23 mouse cellular contexts compared by ENCODE assay signal in genomic region chr1:136566386-136566785, GRCm38 (mm10). TPM values are rescaled to one million over a fixed set of nuclear protein-coding genes. Genes with fewer than 3 reads are reported as not detected.
DNase-seq lines count a peak whose midpoint lies in the region; ATAC-seq and TF ChIP-seq lines count a peak whose summit lies in the region.
"Had no signal": no experiment of that assay in that cellular context is flagged by ENCODE, and none has a peak within 500 bp of the region (broad histone marks: within the 10 kb centered on the region; RNA-seq: fewer than 3 reads in every experiment).

No protein-coding gene starts in this region.

- H3K27me3 ChIP-seq in ES-Bruce4 (ENCODE audit: control insufficient read depth, insufficient read depth, low read length, poor library complexity, severe bottlenecking): no peaks in the 10 kb centered on the region
- H3K27me3 ChIP-seq in hindbrain, embryonic 16.5 days (replicated peaks; ENCODE audit: control insufficient read depth, insufficient read depth, low read length): no peaks in the 10 kb centered on the region; the same call in 1 of the 2 replicates
- H3K27me3 ChIP-seq: forebrain, embryonic 15.5 days had no signal

- H3K4me2 ChIP-seq in hindbrain, embryonic 16.5 days (ENCODE audit: low read length): no peak overlapping the region
- H3K4me2 ChIP-seq: embryonic facial prominence, embryonic 13.5 days; embryonic facial prominence, embryonic 15.5 days; forebrain, embryonic 13.5 days; forebrain, embryonic 15.5 days had no signal

- H3K27ac ChIP-seq in ES-Bruce4 (ENCODE audit: insufficient read depth, low read length): peak overlapping the region; percentile 83
- H3K27ac ChIP-seq in ES-E14 (ENCODE audit: insufficient read depth, low read depth, low read length, poor library complexity, severe bottlenecking): peak overlapping the region; percentile 68; the same call in 1 of the 2 replicates
- H3K27ac ChIP-seq in hindbrain, embryonic 16.5 days (ENCODE audit: low read depth, low read length): no peak overlapping the region
- H3K27ac ChIP-seq: embryonic facial prominence, embryonic 13.5 days; embryonic facial prominence, embryonic 15.5 days; forebrain, embryonic 13.5 days; forebrain, embryonic 15.5 days had no signal

- H3K36me3 ChIP-seq in ES-Bruce4 (ENCODE audit: control insufficient read depth, insufficient read depth, low read length, poor library complexity, severe bottlenecking) (no peaks in the 10 kb centered on the region), ES-E14 (ENCODE audit: control insufficient read depth, insufficient read depth, low read length, poor library complexity, severe bottlenecking) (peaks cover 2% of the 10 kb centered on the region; the same call in 1 of the 2 replicates)
- H3K36me3 ChIP-seq in hindbrain, embryonic 16.5 days (ENCODE audit: control insufficient read depth, insufficient read depth, low read length): no peaks in the 10 kb centered on the region
- H3K36me3 ChIP-seq: embryonic facial prominence, embryonic 13.5 days; embryonic facial prominence, embryonic 15.5 days; forebrain, embryonic 15.5 days had no signal

- in situ Hi-C loops in ES-E14 (cut with MboI; ENCODE audit: low sequenced_read_pairs in 2 of 2, unreplicated experiment in 2 of 2): loop anchor here in 1 of 2 experiments (25.0 kb wide), 1 partner anchor 171 kb away; no protein-coding TSS in a partner anchor

- no peak for TF ChIP-seq CTCF in ES-Bruce4 (IDR thresholded peaks at IDR 0.05; ENCODE audit: low read depth, low read length)

- TF ChIP-seq EP300 in ES-Bruce4 (IDR thresholded peaks at IDR 0.05; ENCODE audit: insufficient read depth, low read depth, low read length): no peak

- 80% methylated on average over 5 of the region's 5 CpGs for WGBS in hindbrain, embryonic 16.5 days

- no peak for ATAC-seq in erythroid progenitor cell, adult 5-6 weeks (replicated peaks; ENCODE audit: low FRiP score, poor library complexity, severe bottlenecking)
- no peak for ATAC-seq in hindbrain, embryonic 16.5 days
- ATAC-seq: forebrain, embryonic 13.5 days; forebrain, embryonic 15.5 days; forebrain, postnatal 0 days had no signal

- DNase-seq in ES-E14 (ENCODE audit: low read depth, low spot score) (no peak), ZHBTc4 (ENCODE audit: low read depth, low spot score) (peak; percentile 90)
- DNase-seq in testis, postnatal 10 days (ENCODE audit: low spot score): no peak
- DNase-seq in gastrocnemius, adult 18-20 months (ENCODE audit: low spot score): no peak
- DNase-seq: adrenal gland, adult 2 months; adrenal gland, postnatal 10 days; adrenal gland, postnatal 25 days; cerebellum, adult 11 months; cerebellum, adult 18-20 months; cerebellum, adult 8-10 months; cerebellum, adult 9-11 months; cerebellum, postnatal 14 days; cerebellum, postnatal 36 days; embryo, embryonic 11 days; forebrain, postnatal 0 days had no signal

- H3K4me1 ChIP-seq in ES-Bruce4 (ENCODE audit: control insufficient read depth, insufficient read depth, low read length) (peaks cover 4% of the 10 kb centered on the region), ES-E14 (ENCODE audit: control insufficient read depth in 2 of 2, insufficient read depth in 2 of 2, low read length in 2 of 2, poor library complexity in 1 of 2) (peaks cover 6 to 8% of the 10 kb centered on the region in 2 experiments)
- peaks cover 5% of the 10 kb centered on the region for H3K4me1 ChIP-seq in hindbrain, embryonic 16.5 days (ENCODE audit: control insufficient read depth, insufficient read depth, low read depth, low read length)

- H3K4me3 ChIP-seq in ES-Bruce4 (ENCODE audit: low read depth, low read length): peak overlapping the region; percentile 62
- H3K4me3 ChIP-seq in ES-E14 (ENCODE audit: insufficient read depth in 1 of 2, low read depth in 1 of 2, low read length in 2 of 2, poor library complexity in 1 of 2, severe bottlenecking in 1 of 2): peak overlapping the region; percentile 3 to 72
- no peak overlapping the region for H3K4me3 ChIP-seq in hindbrain, embryonic 16.5 days (ENCODE audit: low read length)
- H3K4me3 ChIP-seq: embryonic facial prominence, embryonic 13.5 days; embryonic facial prominence, embryonic 15.5 days; erythroblast, embryonic 14.5 days; forebrain, embryonic 13.5 days; forebrain, embryonic 15.5 days had no signal

- TF ChIP-seq POLR2A in ES-Bruce4 (IDR thresholded peaks at IDR 0.05; ENCODE audit: insufficient read depth, low read length): no peak

- H3K9me3 ChIP-seq in ES-Bruce4 (replicated peaks; ENCODE audit: control insufficient read depth, insufficient read depth, low read length, poor library complexity, severe bottlenecking) (no peaks in the 10 kb centered on the region), ES-E14 (ENCODE audit: control insufficient read depth, insufficient read depth, low read depth, low read length) (no peaks in the 10 kb centered on the region)
- H3K9me3 ChIP-seq in hindbrain, embryonic 16.5 days (ENCODE audit: control insufficient read depth, low read length): no peaks in the 10 kb centered on the region
- H3K9me3 ChIP-seq: embryonic facial prominence, embryonic 13.5 days; embryonic facial prominence, embryonic 15.5 days; forebrain, embryonic 13.5 days; forebrain, embryonic 15.5 days had no signal

- H3K9ac ChIP-seq in ES-Bruce4 (ENCODE audit: low read depth, poor library complexity, severe bottlenecking): peak overlapping the region; percentile 65; the same call in 1 of the 2 replicates
- no peak overlapping the region; the same call in 1 of the 2 replicates for H3K9ac ChIP-seq in ES-E14 (ENCODE audit: insufficient read depth, low read depth, low read length, poor library complexity, severe bottlenecking)
- H3K9ac ChIP-seq in hindbrain, embryonic 16.5 days (ENCODE audit: low read depth, low read length): no peak overlapping the region
- H3K9ac ChIP-seq: embryonic facial prominence, embryonic 13.5 days; embryonic facial prominence, embryonic 15.5 days; forebrain, embryonic 13.5 days; forebrain, embryonic 15.5 days; forebrain, postnatal 0 days had no signal

TF ChIP-seq in ES-E14, 5 proteins besides CTCF, POLR2A, EP300 and RAD21:
- TF ChIP-seq MAFK (IDR thresholded peaks at IDR 0.05; ENCODE audit: insufficient read depth, low read depth, low read length): no peak
- TF ChIP-seq ZNF384 (IDR thresholded peaks at IDR 0.05; ENCODE audit: low read depth, low read length): no peak
- no peak for TF ChIP-seq HCFC1 (IDR thresholded peaks at IDR 0.05; ENCODE audit: borderline replicate concordance, insufficient read depth, low read length)
- TF ChIP-seq CHD2 (IDR thresholded peaks at IDR 0.05; ENCODE audit: low read depth, low read length): no peak
- no peak for TF ChIP-seq ZC3H11A (IDR thresholded peaks at IDR 0.05; ENCODE audit: borderline replicate concordance, low read depth, low read length)

RNA-seq across cellular contexts. Expression of gene Zfp281, which starts 58.3 kb away (rescaled TPM):
- polyA plus RNA-seq in ES-Bruce4 (2011; ENCODE audit: insufficient read depth, insufficient read length, low read depth, missing spikeins): 94.4 and 98.1 TPM in 2 replicates
- total RNA-seq in ES-E14 (2012; rRNA removed): 65.0 and 65.5 TPM in 2 replicates
- total RNA-seq in erythroid progenitor cell, adult 5-6 weeks (2015; ENCODE audit: low replicate concordance): 5.0 and 7.2 TPM in 2 replicates
- 4.1 and 5.6 TPM in 2 replicates for total RNA-seq in erythroid progenitor cell, adult 5-6 weeks (2017; ENCODE audit: low replicate concordance)
- polyA plus RNA-seq in hindbrain, embryonic 16.5 days (2015; fragmentation: Nextera tagmentation; extraction: Ambion mirVana): 16.3 and 20.1 TPM in 2 replicates
- total RNA-seq in gastrocnemius, adult 18-20 months (2021): 10 to 100 TPM in 1 of 2 experiments, 1 to 10 TPM in 1; 8.5 to 10.1 TPM
